Mouse (Mus musculus) G1E-ER4 (cell line): ENCODE results near the gene Trp53i13. TPM values are rescaled to one million over a fixed set of nuclear protein-coding genes. Genes with fewer than 3 reads are reported as not detected.

Experiments used
- GATA1 ChIP-seq: IDR thresholded peaks from one replicate; pipeline ENCODE4 v1.8.0; 2012; ENCODE audit warnings: low read length, inconsistent platforms
- polyA plus RNA-seq: library from polyadenylated mRNA; stranded (reverse); fragments of >175 nt; gene quantifications from 2 replicates; pipeline ENCODE4 v1.2.3, GENCODE M21; 2012

The Trp53i13 gene
- polyA plus RNA-seq, 1 experiment: 6.8 TPM

DNA sequence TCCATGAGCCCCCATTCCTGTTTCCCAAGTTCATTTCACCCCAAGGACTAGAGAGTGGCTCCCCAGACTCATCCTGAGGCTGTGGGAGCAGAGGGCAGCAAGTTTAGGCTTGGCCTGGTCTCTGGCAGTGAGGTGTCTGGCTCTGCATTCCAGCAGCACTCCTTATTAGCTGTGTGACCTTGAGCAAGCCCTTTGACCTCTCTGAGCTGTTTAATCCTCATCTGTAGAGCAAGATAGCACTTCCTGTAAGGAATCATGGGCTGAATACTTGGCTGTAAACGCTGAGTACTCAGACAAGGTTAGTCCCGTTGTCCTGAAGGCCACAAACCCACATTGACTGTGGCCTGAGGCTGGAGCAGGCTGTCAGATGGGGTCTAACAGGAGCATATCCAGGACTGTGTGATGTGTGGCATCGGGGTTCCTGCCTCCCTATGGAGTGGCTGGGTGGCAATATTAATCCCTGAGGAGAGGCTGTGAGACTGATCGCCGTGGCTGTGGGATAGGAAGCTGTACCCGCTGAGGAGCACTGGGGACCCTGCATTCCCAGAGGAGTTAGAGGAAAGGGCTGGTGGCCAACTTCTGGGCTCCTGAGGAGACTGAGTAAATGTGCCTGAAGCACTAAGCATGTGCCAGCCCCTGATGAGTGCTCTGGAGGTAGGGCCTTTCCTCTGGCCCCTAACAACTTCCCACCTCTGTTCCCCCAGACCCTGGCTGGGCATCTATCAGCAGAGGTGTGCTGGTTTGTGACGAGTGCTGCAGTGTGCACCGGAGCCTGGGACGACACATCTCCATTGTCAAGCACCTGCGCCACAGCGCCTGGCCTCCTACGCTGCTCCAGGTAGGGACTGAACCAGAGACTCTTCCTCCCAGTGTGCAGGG lies 17.3 kb downstream of the Trp53i13 start:
- TF ChIP-seq GATA1: no peak

DNA sequence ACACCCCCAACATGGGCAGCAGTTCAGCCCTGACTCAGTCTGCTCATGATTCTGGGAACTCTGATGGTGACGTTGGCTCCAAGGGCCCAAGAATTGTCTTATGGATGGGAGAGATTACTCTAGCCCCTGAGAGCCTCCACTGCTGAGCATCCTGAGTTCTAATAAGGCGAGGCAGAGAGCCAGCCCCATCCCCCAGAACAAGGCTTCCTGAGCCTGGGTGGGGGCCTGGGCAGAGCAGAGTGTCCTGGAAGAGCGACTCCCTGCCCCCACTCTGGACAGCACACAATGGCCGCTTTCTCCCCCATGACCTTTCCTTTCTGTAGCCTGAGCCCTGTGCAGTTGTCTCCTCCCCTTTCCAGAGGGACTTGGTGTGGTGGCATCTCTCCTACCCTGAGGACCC lies 17.9 kb downstream of the Trp53i13 start:
- TF ChIP-seq GATA1: no peak

DNA sequence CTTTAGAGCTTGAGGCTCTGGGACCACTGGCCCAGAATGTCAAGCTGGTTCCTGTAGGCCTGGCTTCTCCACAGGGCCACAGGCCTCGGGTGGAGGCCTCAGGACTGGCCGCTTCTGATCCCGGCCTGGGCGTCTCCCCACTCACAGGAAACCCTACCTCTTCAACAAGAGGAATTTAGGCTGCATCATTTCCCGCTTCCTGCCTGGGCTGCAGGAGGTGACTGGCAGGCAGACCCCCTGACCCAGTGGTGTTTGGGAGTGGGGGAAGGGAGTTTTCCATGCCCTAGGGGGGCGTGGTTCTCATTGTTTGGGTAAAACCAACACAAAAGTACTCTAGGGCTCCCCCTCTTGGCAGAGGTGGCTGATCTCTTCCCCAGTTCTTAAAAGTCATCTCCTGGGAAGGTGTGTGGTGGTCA lies 18.4 kb downstream of the Trp53i13 start:
- TF ChIP-seq GATA1: no peak

DNA sequence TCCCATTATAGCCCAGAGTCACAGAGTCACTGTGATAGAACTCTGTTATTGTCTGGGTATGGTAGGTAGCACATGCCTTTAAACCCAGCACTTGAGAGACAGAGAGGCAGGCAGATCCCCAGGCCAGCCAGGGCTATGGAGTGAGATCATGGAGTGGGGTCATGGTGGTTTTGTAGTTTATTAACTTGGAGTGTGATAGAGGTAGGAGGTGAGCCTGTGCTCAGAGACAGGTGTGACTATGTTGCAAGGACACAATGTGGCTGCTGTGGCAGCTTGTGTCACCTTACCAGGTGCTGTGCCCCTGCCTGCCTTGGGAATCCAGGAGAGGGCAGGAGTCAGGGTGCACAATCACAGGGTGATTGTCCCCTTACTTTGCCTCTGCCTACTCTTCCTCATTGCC lies 20.3 kb downstream of the Trp53i13 start:
- TF ChIP-seq GATA1: no peak

DNA sequence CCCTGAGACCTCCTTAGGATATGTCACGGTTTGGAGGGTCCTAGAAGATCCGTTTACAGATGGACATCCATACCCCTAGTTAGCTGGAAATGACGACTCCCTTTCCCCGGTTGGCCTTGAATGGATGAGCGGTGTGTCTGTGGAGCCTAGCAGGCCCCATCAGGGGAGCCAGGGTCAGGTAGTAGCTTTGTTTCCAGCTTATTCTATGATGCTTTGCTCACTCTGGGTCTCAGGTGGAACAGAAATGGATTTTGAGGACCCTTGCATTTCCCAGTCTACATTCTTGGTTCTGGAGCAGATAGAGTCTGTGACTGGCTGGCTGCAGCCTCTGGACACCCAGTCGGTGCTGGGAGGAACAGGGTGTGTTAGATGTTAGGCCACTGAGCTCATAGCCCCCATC lies 21.0 kb downstream of the Trp53i13 start:
- no peak for TF ChIP-seq GATA1

DNA sequence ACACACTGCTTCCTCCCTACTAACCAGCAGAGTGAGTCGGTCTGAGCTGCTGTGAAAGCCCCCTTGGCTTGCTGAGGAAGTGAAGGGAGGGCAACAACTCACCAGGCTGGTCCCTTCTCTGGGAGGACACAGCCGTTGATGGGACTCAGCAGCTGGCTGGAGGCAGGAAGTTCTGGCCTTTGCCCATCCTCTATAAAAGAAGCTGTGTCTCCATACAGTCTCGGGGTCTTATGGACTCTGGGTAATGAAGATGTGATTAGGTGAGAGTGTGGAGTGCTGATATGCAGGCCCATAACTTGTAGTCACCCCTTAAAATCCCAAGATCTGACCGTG lies 21.5 kb downstream of the Trp53i13 start:
- no peak for TF ChIP-seq GATA1

DNA sequence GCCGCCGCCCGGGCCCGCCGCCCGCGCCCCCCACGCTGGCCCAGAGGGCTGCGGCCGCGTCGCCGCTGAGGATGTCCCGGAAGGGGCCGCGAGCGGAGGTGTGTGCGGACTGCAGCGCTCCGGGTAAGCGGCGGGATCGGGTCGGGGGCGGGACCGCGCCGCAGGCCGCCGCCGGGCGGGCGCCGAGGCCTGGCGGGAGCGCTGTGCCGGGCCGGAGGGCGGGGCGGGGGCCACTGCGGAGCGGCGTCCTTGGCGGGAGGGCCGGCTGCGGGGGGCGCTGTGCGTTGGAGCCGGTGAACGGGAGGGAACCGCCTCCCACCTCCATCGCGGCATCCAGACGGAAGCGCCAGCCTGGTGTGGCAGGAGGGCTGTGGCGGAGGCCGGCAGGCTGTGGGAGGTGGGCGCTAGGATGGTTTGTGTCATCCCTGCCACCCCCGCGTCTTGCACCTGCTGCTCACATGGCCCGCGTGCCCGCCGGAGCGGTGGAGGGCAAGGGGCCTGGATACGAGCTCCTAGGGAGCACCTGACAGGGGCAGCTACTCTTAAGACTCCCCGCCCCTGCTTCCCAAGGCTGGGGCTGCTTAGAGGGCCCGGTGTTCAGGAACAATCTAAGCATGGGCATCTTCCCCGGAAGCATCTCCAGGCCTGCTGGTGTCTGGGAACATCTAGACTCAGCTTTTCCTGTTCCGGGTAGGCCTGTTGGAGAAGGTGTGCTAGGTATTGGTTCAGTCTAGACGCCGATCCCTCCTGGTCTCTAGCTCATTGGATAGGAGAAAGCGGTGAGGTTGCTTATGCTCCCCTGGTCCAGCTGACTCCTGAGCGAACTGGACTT lies 22.1 kb downstream of the Trp53i13 start, which contains the start of gene Git1:
Git1 (plus strand) TSS at position 51 of the 832 bp plus-strand sequence.
- no peak for TF ChIP-seq GATA1

DNA sequence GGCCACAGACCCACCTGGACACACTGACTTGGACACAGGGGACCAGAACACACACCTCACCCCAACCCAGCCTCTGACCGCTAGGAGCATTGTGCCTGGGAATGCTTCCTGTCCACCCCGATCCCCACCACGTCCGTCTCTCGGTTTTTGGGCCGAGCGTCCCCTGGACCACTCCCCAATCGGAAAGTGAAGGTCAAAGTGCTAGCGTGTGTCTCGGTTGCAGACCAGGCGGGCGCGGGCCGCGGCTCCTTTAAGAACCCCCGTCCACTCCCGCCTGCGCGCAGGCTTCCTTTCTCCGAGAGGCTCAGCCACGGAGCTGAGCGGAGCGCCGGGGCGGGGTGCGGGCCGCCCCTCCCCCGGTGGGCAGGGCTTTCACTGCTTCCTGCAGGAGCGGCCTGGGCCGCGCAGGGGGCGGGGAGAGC lies 22.9 kb downstream of the Trp53i13 start:
- no peak for TF ChIP-seq GATA1

DNA sequence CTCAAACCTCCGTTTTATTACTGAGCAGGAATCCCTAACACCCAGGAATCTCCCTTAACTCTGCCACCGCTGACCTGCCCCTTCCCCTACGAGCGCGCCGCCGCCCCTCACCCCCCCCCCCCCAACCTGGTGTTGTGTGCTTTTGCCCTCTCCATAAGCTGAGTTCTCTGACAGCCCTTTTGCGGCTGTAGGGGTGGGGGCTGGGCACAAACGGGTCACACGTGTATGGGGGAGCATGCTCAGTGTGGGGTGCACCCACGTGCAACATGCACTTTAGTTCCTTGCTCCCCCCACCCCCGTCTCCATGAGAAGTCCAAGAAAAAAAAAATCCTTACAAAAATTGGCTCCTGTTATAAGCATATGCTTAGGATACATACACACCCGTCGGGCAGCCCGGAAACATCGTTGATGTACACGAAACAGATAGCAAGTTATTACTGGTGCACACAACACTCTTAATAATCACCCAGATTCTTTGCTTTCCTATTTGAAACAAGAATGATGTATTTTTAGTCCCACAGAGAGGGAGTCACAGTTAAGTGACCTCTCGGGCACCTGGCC lies 23.4 kb downstream of the Trp53i13 start:
- no peak for TF ChIP-seq GATA1

DNA sequence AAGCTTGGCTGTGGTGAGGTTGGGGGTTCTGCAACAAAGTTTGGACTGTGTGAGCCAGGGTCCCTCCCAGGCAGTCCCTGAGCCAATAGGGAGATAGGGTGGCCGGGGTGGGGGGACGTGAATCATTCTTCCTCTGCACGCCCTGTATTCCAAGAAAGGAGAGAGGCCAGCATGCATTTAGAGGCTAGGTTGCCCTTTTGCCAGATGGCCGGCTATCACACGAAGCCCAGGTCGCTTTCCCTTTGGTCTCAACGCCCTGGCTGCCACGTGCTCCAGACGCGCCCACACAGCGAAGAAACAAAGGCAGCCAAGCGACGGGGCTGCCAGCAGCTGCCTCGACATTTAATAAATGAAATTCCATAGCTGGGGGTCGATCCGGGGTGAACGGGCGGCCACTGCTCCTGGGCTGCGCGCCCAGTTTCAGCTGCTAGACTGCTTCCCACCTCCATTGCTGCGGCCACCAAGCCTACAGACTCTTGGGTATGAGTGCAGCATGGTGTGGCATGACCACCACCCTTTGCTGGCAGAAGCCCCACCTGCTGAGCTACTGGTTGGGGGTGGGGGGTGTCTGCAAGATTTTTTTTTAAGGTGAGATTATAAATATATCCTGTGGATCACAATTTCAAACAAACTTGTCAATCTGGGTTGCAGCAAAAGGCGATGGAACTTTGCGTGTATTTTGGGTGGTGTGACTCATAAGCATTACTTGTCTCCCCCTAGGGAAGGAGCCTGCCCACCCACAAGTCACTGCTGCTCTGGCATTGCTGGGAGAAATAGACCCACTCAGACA lies 24.1 kb downstream of the Trp53i13 start:
- TF ChIP-seq GATA1: no peak

DNA sequence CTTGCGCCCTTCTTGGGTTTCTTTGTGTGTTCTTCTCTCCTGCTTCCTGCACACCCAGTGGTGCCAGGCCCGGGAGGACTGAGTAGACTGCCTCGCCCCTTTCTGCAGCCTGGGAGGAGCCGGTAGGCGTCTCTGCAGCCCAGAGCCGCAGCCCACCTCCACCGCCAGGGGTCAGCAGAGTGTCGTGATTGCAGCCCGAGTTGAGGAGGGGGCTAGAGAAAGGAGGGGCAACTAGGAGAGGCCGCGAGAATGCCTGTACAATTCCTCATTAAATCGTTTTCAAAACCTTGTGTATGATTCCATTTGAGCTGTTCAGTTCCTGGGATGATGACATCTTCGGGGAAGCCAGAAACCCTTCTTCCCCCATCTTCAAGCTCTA lies 24.7 kb downstream of the Trp53i13 start:
- TF ChIP-seq GATA1: no peak

DNA sequence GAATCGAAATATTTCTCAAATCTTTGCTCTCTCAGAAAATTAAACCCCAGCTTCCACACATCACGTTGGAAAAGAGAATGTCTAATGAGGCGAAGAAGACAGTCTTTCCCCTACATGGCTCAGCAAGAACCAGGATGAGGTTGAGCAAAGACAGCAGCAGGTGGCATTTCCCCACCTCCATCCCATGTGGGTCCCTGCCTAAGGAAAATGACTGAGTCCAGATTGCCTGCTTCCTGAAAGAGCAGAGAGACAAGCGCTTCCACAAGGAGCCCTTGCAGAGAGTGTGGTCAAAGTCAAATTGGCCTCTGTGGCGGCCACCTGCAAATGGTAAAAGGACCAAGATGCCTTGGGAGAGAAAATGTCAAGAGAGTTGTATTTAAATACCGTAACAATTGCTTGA lies 25.3 kb downstream of the Trp53i13 start:
- no peak for TF ChIP-seq GATA1

DNA sequence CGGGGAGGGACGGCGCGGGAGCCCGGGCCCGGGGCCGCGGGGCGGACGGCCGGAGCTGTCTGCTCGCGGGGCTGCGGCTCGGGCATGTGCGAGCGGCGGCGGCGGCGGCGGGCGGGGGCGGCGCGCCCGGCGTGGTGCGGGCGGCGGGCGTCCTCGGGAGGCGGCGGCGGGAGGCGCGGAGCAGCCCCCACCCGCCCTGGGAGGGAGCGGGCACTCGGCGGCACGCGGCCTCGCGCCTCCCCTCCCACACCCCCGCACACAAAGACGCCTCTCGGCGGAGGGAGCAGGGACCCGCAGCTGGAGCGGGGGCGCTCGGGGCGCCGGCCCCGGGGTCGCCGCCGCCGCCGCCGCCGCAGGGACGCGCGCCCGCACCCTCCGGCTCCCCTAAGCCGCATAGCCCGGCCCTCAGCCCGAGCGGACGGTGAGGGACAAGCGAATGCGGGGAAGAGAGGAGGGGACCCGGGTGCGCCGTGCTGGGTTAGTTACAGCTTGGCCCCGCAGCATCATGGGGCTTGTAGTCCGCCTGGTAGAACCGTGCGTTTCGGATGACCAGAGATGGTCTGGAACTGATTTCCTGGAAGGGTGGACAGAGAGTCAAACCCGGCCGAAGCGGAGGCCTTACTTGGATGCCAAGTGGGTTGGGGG lies 26.1 kb downstream of the Trp53i13 start, which contains the start of gene Ankrd13b:
Ankrd13b (minus strand) TSS at position 88 of the 645 bp plus-strand sequence.
- no peak for TF ChIP-seq GATA1

DNA sequence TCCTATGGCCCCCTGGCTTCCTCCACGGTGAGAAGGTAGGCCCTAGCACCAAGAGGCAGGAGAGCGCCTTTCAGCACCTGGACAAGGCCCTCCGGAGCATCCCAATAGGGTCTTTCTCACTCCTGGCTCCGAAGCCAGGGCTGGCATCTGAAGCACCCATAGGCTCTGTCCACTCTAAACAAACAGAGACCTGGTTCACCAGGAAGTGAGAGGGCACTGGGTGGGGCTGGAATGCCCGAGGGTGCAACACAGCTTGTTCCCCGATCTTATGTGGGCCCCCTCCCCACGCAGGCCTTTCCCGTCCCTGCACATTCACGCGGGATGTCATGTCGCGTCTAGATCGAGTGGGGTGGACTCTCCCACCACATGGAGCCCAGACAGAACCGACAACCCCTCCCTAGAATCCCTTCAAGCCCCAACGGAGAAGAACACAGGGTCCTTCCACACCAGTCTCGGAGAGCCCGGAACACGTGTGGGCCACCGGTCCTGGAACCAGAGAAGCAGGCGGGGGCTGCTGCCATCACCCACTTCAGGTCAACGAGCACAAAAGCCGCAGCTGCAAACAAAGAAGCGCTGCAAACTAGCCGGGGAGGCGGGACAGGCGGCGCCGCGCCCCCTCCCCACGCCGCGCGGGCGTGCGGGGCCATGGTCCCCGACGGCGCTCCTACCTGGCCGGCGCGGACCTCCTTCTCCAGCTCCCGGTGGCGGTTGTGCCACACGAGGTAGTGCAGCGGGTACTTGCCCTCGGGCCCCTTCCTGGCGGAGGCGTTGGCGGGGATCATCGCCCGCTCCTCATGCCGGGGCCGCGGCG lies 26.8 kb downstream of the Trp53i13 start:
- TF ChIP-seq GATA1: no peak
